Mouse (Mus musculus) heart, postnatal 0 days (tissue): ENCODE results near the gene Kdm4b.

Experiments used
- CTCF ChIP-seq: IDR thresholded peaks from 2 replicates; pipeline ENCODE4 v1.5.1; 2016; ENCODE audit warnings: antibody characterized with exemption, control low read depth, low read depth
- EP300 ChIP-seq: IDR thresholded peaks from 2 replicates; pipeline ENCODE4 v1.6.1; 2016; ENCODE audit warnings: antibody characterized with exemption, low read depth

DNA sequence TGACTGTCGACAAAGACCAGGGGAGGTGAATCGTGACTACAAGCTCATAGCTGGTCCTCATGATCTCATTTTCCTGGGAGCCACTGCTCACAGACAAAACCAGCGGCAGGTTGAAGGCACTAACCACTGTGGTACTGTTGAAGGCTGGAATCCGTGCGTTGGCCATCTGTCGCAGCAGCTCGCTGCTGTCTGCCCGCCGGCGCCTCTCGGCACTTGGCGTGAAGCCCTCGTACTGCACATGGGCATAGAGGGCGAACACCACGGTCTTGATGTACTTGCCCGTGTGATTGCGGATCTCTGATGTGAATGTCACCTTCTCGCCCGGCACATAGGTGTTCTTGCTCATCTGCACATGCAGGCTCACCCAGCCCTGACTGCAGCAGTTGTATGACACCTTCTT lies 31.6 kb upstream of the Kdm4b start:
- no peak for TF ChIP-seq CTCF
- TF ChIP-seq EP300 = no peak
